Mouse (Mus musculus) spleen, adult 12 weeks (tissue): ENCODE data around the gene Ndufa11.

Experiments used
- DNase-seq: peaks from one replicate; pipeline ENCODE4 v3.0.0; 2022; ENCODE audit warnings: low spot score

Gene Ndufa11

GRCm38 (mm10) chr17:56716655-56717362, 758 bp upstream of the Ndufa11 start:
- peak; percentile 95 for DNase-seq

GRCm38 (mm10) chr17:56722441-56722840, 4.9 kb downstream of the Ndufa11 start:
- DNase-seq = no peak

GRCm38 (mm10) chr17:56723419-56724161, 6.0 kb downstream of the Ndufa11 start:
- no peak for DNase-seq

- no peak for DNase-seq
Observed at GRCm38 (mm10) chr17:56727029-56727649, 9.6 kb downstream of the Ndufa11 start.

- DNase-seq = no peak
Observed at GRCm38 (mm10) chr17:56727659-56728058, 10.1 kb downstream of the Ndufa11 start.

- DNase-seq = no peak
Observed at GRCm38 (mm10) chr17:56728117-56728516, 10.6 kb downstream of the Ndufa11 start.

GRCm38 (mm10) chr17:56729151-56729550, 11.6 kb downstream of the Ndufa11 start:
- DNase-seq = no peak

- no peak for DNase-seq
Observed at GRCm38 (mm10) chr17:56729656-56730055, 12.1 kb downstream of the Ndufa11 start.

GRCm38 (mm10) chr17:56736534-56736933, 19.0 kb downstream of the Ndufa11 start:
- DNase-seq = no peak

- DNase-seq = no peak
Observed at GRCm38 (mm10) chr17:56738221-56738620, 20.7 kb downstream of the Ndufa11 start.

GRCm38 (mm10) chr17:56740118-56740787, 22.7 kb downstream of the Ndufa11 start:
- no peak for DNase-seq

- DNase-seq = no peak
Observed at GRCm38 (mm10) chr17:56740788-56741160, 23.2 kb downstream of the Ndufa11 start.

- DNase-seq = no peak
Observed at GRCm38 (mm10) chr17:56744173-56744572, 26.6 kb downstream of the Ndufa11 start.

GRCm38 (mm10) chr17:56751404-56752072, 34.0 kb downstream of the Ndufa11 start:
- no peak for DNase-seq

- DNase-seq = no peak
Observed at GRCm38 (mm10) chr17:56753452-56753851, 35.9 kb downstream of the Ndufa11 start.

- DNase-seq = no peak
Observed at GRCm38 (mm10) chr17:56754271-56755185, 37.0 kb downstream of the Ndufa11 start.

- DNase-seq = no peak
Observed at GRCm38 (mm10) chr17:56756703-56757399, 39.3 kb downstream of the Ndufa11 start.

- DNase-seq = peak; percentile 78
Observed at GRCm38 (mm10) chr17:56757416-56758123, 40.0 kb downstream of the Ndufa11 start, which contains the start of gene Nrtn. Gene Nrtn, minus strand, starts transcription at chr17:56757530.

- peak; percentile 64 for DNase-seq
Observed at GRCm38 (mm10) chr17:56758132-56758531, 40.6 kb downstream of the Ndufa11 start.
